Mouse (Mus musculus) ES-E14 (cell line): ENCODE data around the gene Etv6.

ENCODE experiments used
- CHD2 ChIP-seq: IDR thresholded peaks from 2 replicates; pipeline ENCODE4 v1.6.1; 2014; ENCODE audit warnings: mild to moderate bottlenecking, low read depth, low read length, inconsistent platforms
- HCFC1 ChIP-seq: IDR thresholded peaks from 2 replicates; pipeline ENCODE4 v1.6.1; 2012; ENCODE audit warnings: low read length, inconsistent platforms, borderline replicate concordance; ENCODE audit not compliant: insufficient read depth
- ZC3H11A ChIP-seq: IDR thresholded peaks from 2 replicates; pipeline ENCODE4 v1.6.1; 2012; ENCODE audit warnings: low read depth, mild to moderate bottlenecking, inconsistent platforms, low read length, borderline replicate concordance

GRCm38 (mm10) chr6:134148443-134148942, 113.0 kb downstream of the Etv6 start:
- TF ChIP-seq CHD2 (no peak), HCFC1 (no peak), ZC3H11A (no peak)
